8 mouse cellular contexts compared by ENCODE assay signal in the genomic region with DNA sequence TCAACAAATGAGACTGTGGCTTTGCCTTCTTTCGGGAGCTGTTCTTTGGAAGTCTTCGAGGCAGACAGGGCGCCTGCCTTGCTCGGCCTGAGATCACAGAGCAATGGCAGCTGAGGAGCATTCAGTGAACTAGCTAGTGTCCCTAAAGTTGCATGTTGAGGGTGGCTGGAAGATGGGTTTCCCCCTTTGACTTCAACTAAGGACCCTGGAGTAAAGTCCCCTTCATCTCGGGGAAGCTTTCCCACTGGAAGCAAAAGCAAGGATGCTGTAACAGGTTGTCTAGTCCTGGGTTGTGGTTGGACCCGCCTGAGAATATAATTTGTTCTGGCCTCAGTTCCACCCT.
A peak's percentile ranks its signal among the peaks of the same experiment; 100 is the strongest.
DNase-seq lines count a peak whose midpoint lies in the region; ATAC-seq and TF ChIP-seq lines count a peak whose summit lies in the region.

No protein-coding gene starts in this region.

- no peak for TF ChIP-seq CTCF in lung, embryonic 14.5 days (IDR thresholded peaks at IDR 0.05; ENCODE audit: low read depth)
- TF ChIP-seq CTCF in intestine, postnatal 0 days (IDR thresholded peaks at IDR 0.05; ENCODE audit: low read depth), result no peak

- H3K4me3 ChIP-seq in lung, embryonic 14.5 days (ENCODE audit: low read depth, low read length), result peak overlapping the region; percentile 64
- peak overlapping the region; percentile 67 for H3K4me3 ChIP-seq in forebrain, embryonic 12.5 days (replicated peaks)
- H3K4me3 ChIP-seq in intestine, postnatal 0 days (ENCODE audit: low read depth, low read length), result peak overlapping the region; percentile 57
- peak overlapping the region; percentile 52 for H3K4me3 ChIP-seq in neural tube, embryonic 15.5 days (replicated peaks)

- H3K4me2 ChIP-seq in lung, embryonic 14.5 days, result peak overlapping the region; percentile 100
- H3K4me2 ChIP-seq in forebrain, embryonic 12.5 days, result peak overlapping the region; percentile 100
- peak overlapping the region; percentile 94 for H3K4me2 ChIP-seq in intestine, postnatal 0 days (replicated peaks; ENCODE audit: low read depth)
- peak overlapping the region; percentile 99 for H3K4me2 ChIP-seq in neural tube, embryonic 15.5 days

- 13% methylated on average over 6 of the region's 6 CpGs for WGBS in lung, embryonic 14.5 days
- WGBS in forebrain, embryonic 12.5 days, result 12% methylated on average over 6 of the region's 6 CpGs
- WGBS in intestine, postnatal 0 days, result 26% methylated on average over 6 of the region's 6 CpGs
- WGBS in neural tube, embryonic 15.5 days, result 15% methylated on average over 6 of the region's 6 CpGs

- H3K9ac ChIP-seq in lung, embryonic 14.5 days, result no peak overlapping the region
- peak overlapping the region; percentile 77 for H3K9ac ChIP-seq in forebrain, embryonic 12.5 days
- no peak overlapping the region for H3K9ac ChIP-seq in intestine, postnatal 0 days (ENCODE audit: low read depth, low read length)
- H3K9ac ChIP-seq in neural tube, embryonic 15.5 days (replicated peaks), result peak overlapping the region; percentile 69; the same call in 1 of the 2 replicates

- peaks cover 6% of the 10 kb centered on the region; the same call in 1 of the 2 replicates for H3K27me3 ChIP-seq in lung, embryonic 14.5 days (ENCODE audit: insufficient read depth, low read length)
- H3K27me3 ChIP-seq in forebrain, embryonic 12.5 days, result peaks cover 26% of the 10 kb centered on the region
- H3K27me3 ChIP-seq in intestine, postnatal 0 days (replicated peaks; ENCODE audit: control insufficient read depth, insufficient read depth, low read length), result peaks cover 25% of the 10 kb centered on the region
- peaks cover 14% of the 10 kb centered on the region for H3K27me3 ChIP-seq in neural tube, embryonic 15.5 days (replicated peaks)

- H3K27ac ChIP-seq in lung, embryonic 14.5 days (ENCODE audit: low read depth), result no peak overlapping the region
- H3K27ac ChIP-seq in forebrain, embryonic 12.5 days, result no peak overlapping the region
- no peak overlapping the region for H3K27ac ChIP-seq in intestine, postnatal 0 days (ENCODE audit: low read depth, low read length)
- no peak overlapping the region for H3K27ac ChIP-seq in neural tube, embryonic 15.5 days (replicated peaks)

- peaks cover 9% of the 10 kb centered on the region; the same call in 1 of the 2 replicates for H3K4me1 ChIP-seq in lung, embryonic 14.5 days (ENCODE audit: insufficient read depth)
- peaks cover 24% of the 10 kb centered on the region for H3K4me1 ChIP-seq in forebrain, embryonic 12.5 days
- no peaks in the 10 kb centered on the region for H3K4me1 ChIP-seq in intestine, postnatal 0 days (replicated peaks; ENCODE audit: control insufficient read depth, insufficient read depth, low read length)
- H3K4me1 ChIP-seq in neural tube, embryonic 15.5 days, result peaks cover 21% of the 10 kb centered on the region

- no peak; the same call in 1 of the 2 replicates for ATAC-seq in lung, embryonic 14.5 days (ENCODE audit: insufficient read depth)
- no peak for ATAC-seq in forebrain, embryonic 12.5 days (ENCODE audit: low FRiP score)
- no peak for ATAC-seq in intestine, postnatal 0 days
- ATAC-seq in neural tube, embryonic 15.5 days (ENCODE audit: low FRiP score), result no peak

- no peaks in the 10 kb centered on the region for H3K36me3 ChIP-seq in lung, embryonic 14.5 days (ENCODE audit: insufficient read depth)
- H3K36me3 ChIP-seq in forebrain, embryonic 12.5 days (replicated peaks), result no peaks in the 10 kb centered on the region
- no peaks in the 10 kb centered on the region for H3K36me3 ChIP-seq in intestine, postnatal 0 days (ENCODE audit: control insufficient read depth, insufficient read depth)
- H3K36me3 ChIP-seq in neural tube, embryonic 15.5 days, result no peaks in the 10 kb centered on the region

- DNase-seq in lung, embryonic 14.5 days, result no peak
- no peak for DNase-seq in lung, postnatal 14 days
- no peak for DNase-seq in T-cell, adult 2 months (ENCODE audit: low spot score)
- no peak for DNase-seq in left cerebral cortex, postnatal 14 days (ENCODE audit: low spot score in 2 of 2)
- no peak for DNase-seq in left cerebral cortex, adult 11 months (ENCODE audit: low spot score)

- H3K9me3 ChIP-seq in lung, embryonic 14.5 days (ENCODE audit: low read depth, low read length), result no peaks in the 10 kb centered on the region
- H3K9me3 ChIP-seq in forebrain, embryonic 12.5 days, result no peaks in the 10 kb centered on the region
- H3K9me3 ChIP-seq in intestine, postnatal 0 days (ENCODE audit: control insufficient read depth), result no peaks in the 10 kb centered on the region
- H3K9me3 ChIP-seq in neural tube, embryonic 15.5 days (replicated peaks), result no peaks in the 10 kb centered on the region

- intact Hi-C loops in left cerebral cortex, postnatal 14 days (cut with DNase I), result no loop called here

Comparison
In these comparisons a context has a peak if more than half of its experiments do, and no peak if none do; other contexts are left out.
1. H3K9ac ChIP-seq: peak in forebrain, embryonic 12.5 days (single experiment) and neural tube, embryonic 15.5 days (single experiment); none in lung, embryonic 14.5 days (single experiment) and intestine, postnatal 0 days (single experiment).
2. Peak in every context shown above with its lines, with median percentiles within 50 percentile points of each other: H3K4me2 ChIP-seq and H3K4me3 ChIP-seq.